Mouse (Mus musculus) right cerebral cortex, postnatal 4 days (tissue): Measurements from ENCODE around the gene Maoa.

Source experiments
- DNase-seq: peaks from one replicate; pipeline ENCODE4 v3.0.0-alpha.2; 2022

The Maoa gene

GRCm38 (mm10) chrX:16619034-16619929 is at the start of gene Maoa:
Gene Maoa (plus strand): TSS chrX:16619698.
- DNase-seq, result peak; percentile 70

- DNase-seq, result peak; percentile 84
Measured at GRCm38 (mm10) chrX:16618225-16619033, 1.1 kb upstream of the Maoa start.

GRCm38 (mm10) chrX:16656511-16656910 is 37.0 kb downstream of the Maoa start:
- DNase-seq, result no peak

GRCm38 (mm10) chrX:16706094-16706493 is 86.6 kb downstream of the Maoa start:
- no peak for DNase-seq

GRCm38 (mm10) chrX:16714033-16714432 is 94.5 kb downstream of the Maoa start:
- no peak for DNase-seq
